Mouse (Mus musculus) hindbrain, embryonic 16.5 days (tissue): ENCODE measurements at regions not wholly inside any gene's neighbourhood (a gene's known extent, or its start where the extent isn't known, plus 50 kb on each side); places are given as distances from the start of the nearest gene placed in this dataset.
A peak's percentile ranks its signal among the peaks of the same experiment; 100 is the strongest.

Source experiments
- ATAC-seq: fragments of 200-750 bp; cut with Nextera tagmentation; 2 replicates; pipeline ENCODE4 v1.8.0; 2017; ENCODE audit warnings: moderate TSS enrichment, moderate library complexity
- H3K27ac ChIP-seq: fragments of 300-500 bp; sonication (generic); 2 replicates; pipeline ENCODE4 v1.5.1; 2014; ENCODE audit warnings: low read depth, mild to moderate bottlenecking, control low read depth, low read length, moderate library complexity
- H3K27me3 ChIP-seq: fragments of 300-500 bp; sonication (generic); replicated peaks from 2 replicates; pipeline ENCODE4 v1.6.1; 2014; ENCODE audit warnings: low read length; ENCODE audit not compliant: control insufficient read depth, insufficient read depth
- H3K36me3 ChIP-seq: fragments of 300-500 bp; sonication (generic); 2 replicates; pipeline ENCODE4 v1.6.1; 2014; ENCODE audit warnings: mild to moderate bottlenecking, low read length, moderate library complexity, mixed read lengths; ENCODE audit not compliant: control insufficient read depth, insufficient read depth
- H3K4me1 ChIP-seq: fragments of 300-500 bp; sonication (generic); 2 replicates; pipeline ENCODE4 v1.6.1; 2014; ENCODE audit warnings: low read depth, low read length; ENCODE audit not compliant: control insufficient read depth, insufficient read depth
- H3K4me2 ChIP-seq: fragments of 300-500 bp; sonication (generic); 2 replicates; pipeline ENCODE4 v1.6.1; 2014; ENCODE audit warnings: mild to moderate bottlenecking, low read length, control low read depth, moderate library complexity
- H3K4me3 ChIP-seq: fragments of 300-500 bp; sonication (generic); 2 replicates; pipeline ENCODE4 v1.5.1; 2014; ENCODE audit warnings: mild to moderate bottlenecking, low read length, control low read depth, moderate library complexity
- H3K9ac ChIP-seq: fragments of 300-500 bp; sonication (generic); 2 replicates; pipeline ENCODE4 v1.6.1; 2014; ENCODE audit warnings: low read depth, mild to moderate bottlenecking, control low read depth, low read length, moderate library complexity
- H3K9me3 ChIP-seq: fragments of 300-500 bp; sonication (generic); 2 replicates; pipeline ENCODE4 v1.6.1; 2014; ENCODE audit warnings: mild to moderate bottlenecking, low read length, moderate library complexity; ENCODE audit not compliant: control insufficient read depth
- WGBS: fragments of 180-500 bp; shearing (Covaris S2); extraction: QIAGEN DNeasy Blood & Tissue Kit; methylation state at CpG from one replicate; pipeline ENCODE4 v1.1.7; 2014; 5-methylcytosine and 5-hydroxymethylcytosine counted together

- Histone ChIP-seq H3K9me3 (no peaks in the 10 kb centered on the region), H3K27ac (no peak overlapping the region), H3K36me3 (no peaks in the 10 kb centered on the region), H3K9ac (no peak overlapping the region), H3K4me2 (no peak overlapping the region), H3K4me1 (no peaks in the 10 kb centered on the region), H3K27me3 (no peaks in the 10 kb centered on the region), H3K4me3 (no peak overlapping the region)
- ATAC-seq: no peak
- WGBS: 71% methylated on average over 4 of the region's 4 CpGs
Measured at GRCm38 (mm10) chr10:6013743-6014142, 91.5 kb upstream of the Rgs17 start.

- Histone ChIP-seq H3K9me3 (no peaks in the 10 kb centered on the region), H3K4me3 (no peak overlapping the region), H3K4me1 (no peaks in the 10 kb centered on the region), H3K4me2 (no peak overlapping the region), H3K27me3 (no peaks in the 10 kb centered on the region), H3K9ac (no peak overlapping the region), H3K36me3 (no peaks in the 10 kb centered on the region), H3K27ac (no peak overlapping the region)
- WGBS: 62% methylated on average over 5 of the region's 5 CpGs
- ATAC-seq: no peak
Measured at GRCm38 (mm10) chr10:6011541-6011940, 89.3 kb upstream of the Rgs17 start.

- no peaks in the 10 kb centered on the region for H3K27me3 ChIP-seq
- no peak overlapping the region for H3K4me2 ChIP-seq
- H3K36me3 ChIP-seq: no peaks in the 10 kb centered on the region
- H3K27ac ChIP-seq: no peak overlapping the region
- no peaks in the 10 kb centered on the region for H3K4me1 ChIP-seq
- H3K9ac ChIP-seq: no peak overlapping the region
- H3K9me3 ChIP-seq: no peaks in the 10 kb centered on the region
- 41% methylated on average over 5 of the region's 5 CpGs for WGBS
- H3K4me3 ChIP-seq: no peak overlapping the region
- ATAC-seq: no peak
Measured at GRCm38 (mm10) chr10:6011029-6011428, 88.8 kb upstream of the Rgs17 start.

- WGBS: 44% methylated on average over 1 of the region's 1 CpGs
- no peak overlapping the region for H3K27ac ChIP-seq
- no peak for ATAC-seq
- H3K36me3 ChIP-seq: no peaks in the 10 kb centered on the region
- no peak overlapping the region for H3K9ac ChIP-seq
- no peaks in the 10 kb centered on the region for H3K9me3 ChIP-seq
- no peaks in the 10 kb centered on the region for H3K27me3 ChIP-seq
- H3K4me3 ChIP-seq: no peak overlapping the region
- H3K4me1 ChIP-seq: no peaks in the 10 kb centered on the region
- no peak overlapping the region for H3K4me2 ChIP-seq
Measured at GRCm38 (mm10) chr10:6007238-6007972, 85.2 kb upstream of the Rgs17 start.

GRCm38 (mm10) chr10:5981433-5981832 lies 59.2 kb upstream of the Rgs17 start:
- H3K9me3 ChIP-seq: no peaks in the 10 kb centered on the region
- no peak overlapping the region for H3K4me3 ChIP-seq
- H3K27ac ChIP-seq: no peak overlapping the region
- 92% methylated on average over 1 of the region's 1 CpGs for WGBS
- no peak overlapping the region for H3K4me2 ChIP-seq
- ATAC-seq: peak; percentile 52; the same call in 1 of the 2 replicates
- H3K36me3 ChIP-seq: no peaks in the 10 kb centered on the region
- no peak overlapping the region for H3K9ac ChIP-seq
- no peaks in the 10 kb centered on the region for H3K27me3 ChIP-seq
- H3K4me1 ChIP-seq: no peaks in the 10 kb centered on the region

- WGBS: 90% methylated on average over 1 of the region's 1 CpGs
Measured at GRCm38 (mm10) chr10:5978534-5978933, 56.3 kb upstream of the Rgs17 start.

More at GRCm38 (mm10) chr10:5978534-5978933, 56.3 kb upstream of the Rgs17 start:
- Histone ChIP-seq H3K9ac (no peak overlapping the region), H3K4me3 (no peak overlapping the region), H3K4me2 (no peak overlapping the region), H3K9me3 (no peaks in the 10 kb centered on the region), H3K36me3 (no peaks in the 10 kb centered on the region), H3K27me3 (no peaks in the 10 kb centered on the region), H3K4me1 (no peaks in the 10 kb centered on the region), H3K27ac (no peak overlapping the region)
- no peak for ATAC-seq
